Mouse (Mus musculus) left cerebral cortex, postnatal 4 days (tissue): ENCODE results near the gene Olfr1305. TPM values are rescaled to one million over a fixed set of nuclear protein-coding genes. Genes with fewer than 3 reads are reported as not detected.

Source experiments
- DNase-seq: peaks from one replicate; pipeline ENCODE4 v3.0.0-alpha.2; 2022
- intact Hi-C: fragments of 180-260 bp; cut with DNase I; formaldehyde crosslinking; loops from one replicate; pipeline ENCODE4 v1.15.1; 2025
- total RNA-seq, 2 experiments: library from RNA; stranded (reverse); gene quantifications; 2 replicates each; pipeline ENCODE4 v1.2.3; 2021

Olfr1305 gene
- not detected for total RNA-seq

DNA sequence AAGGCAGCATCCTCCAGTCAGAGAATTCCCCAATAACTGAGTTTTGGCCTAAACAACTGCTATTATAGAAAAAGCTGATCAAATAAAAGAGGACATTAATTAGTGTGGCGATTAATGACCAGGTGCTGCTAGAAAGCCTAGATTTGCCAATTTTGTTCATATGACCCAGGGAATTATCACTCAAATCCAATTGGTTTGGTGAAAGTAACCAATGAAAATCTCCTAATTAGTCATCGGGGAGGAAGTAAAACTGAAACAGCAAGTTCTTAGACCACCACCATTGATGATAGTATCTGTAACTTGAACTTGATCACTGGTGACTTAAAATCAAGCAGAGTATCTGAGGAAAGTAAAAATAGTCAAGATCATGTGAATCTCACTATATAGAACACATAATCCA lies at the start of gene Olfr1305:
Gene Olfr1305, minus strand, starts transcription at position 101 of the 400 bp plus-strand sequence.
- intact Hi-C loops = no loop called here
- no peak for DNase-seq

DNA sequence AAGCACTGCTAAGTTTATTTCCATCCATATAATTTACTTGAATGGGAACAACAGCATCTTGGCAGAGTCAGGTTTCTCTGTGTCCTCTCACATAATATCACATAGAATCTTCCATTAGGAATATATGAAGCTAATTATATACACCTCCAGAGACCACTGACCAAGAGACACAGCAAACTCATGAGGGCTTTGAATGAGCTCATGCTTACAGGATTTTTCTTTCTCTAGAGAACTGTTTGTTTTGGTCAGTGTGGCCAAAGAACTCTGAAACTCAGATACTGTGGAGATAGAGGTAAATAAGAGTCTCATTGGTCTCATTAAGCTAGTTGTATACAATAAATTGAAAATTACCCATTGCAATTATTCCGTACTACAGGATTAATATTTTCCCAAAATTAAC lies 39.2 kb upstream of the Olfr1305 start, which contains the start of gene Olfr1306:
Gene Olfr1306, minus strand, starts transcription at position 101 of the 400 bp plus-strand sequence.
- no peak for DNase-seq
- intact Hi-C loops = no loop called here

DNA sequence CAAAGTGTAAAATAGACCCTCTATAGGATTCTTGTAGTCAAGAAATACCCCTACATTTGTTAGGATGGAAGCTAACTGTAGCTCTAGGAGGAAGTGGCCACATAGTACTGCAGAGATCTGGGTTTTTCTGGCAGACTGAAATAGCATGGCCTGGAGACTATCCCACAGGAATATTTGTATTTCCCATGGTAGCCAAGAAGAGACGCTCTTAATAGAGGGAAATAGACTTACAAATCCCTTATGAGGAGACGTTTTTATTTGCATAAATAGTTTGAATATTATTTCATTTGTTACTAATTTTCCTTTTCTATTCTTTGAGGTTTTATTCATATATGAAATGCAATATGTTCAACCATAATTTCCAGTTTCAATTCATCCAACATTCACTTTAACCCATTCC lies 56.7 kb downstream of the Olfr1305 start, which contains the start of gene Olfr1303:
Gene Olfr1303, minus strand, starts transcription at position 101 of the 400 bp plus-strand sequence.
- intact Hi-C loops = no loop called here
- no peak for DNase-seq

Other genes starting within 250 kb of the Olfr1305 start
- not detected for gene Olfr1298, start 227.9 kb downstream of the Olfr1305 start, total RNA-seq
- not detected for gene Olfr1299, start 215.7 kb downstream of the Olfr1305 start, total RNA-seq
- gene Olfr1301, start 126.1 kb downstream of the Olfr1305 start, total RNA-seq = not detected
- gene Olfr1302, start 99.7 kb downstream of the Olfr1305 start, total RNA-seq = not detected
- not detected for gene Olfr1303, start 56.8 kb downstream of the Olfr1305 start, total RNA-seq
- not detected for gene Olfr1306, start 39.1 kb upstream of the Olfr1305 start, total RNA-seq
- gene Olfr1307, start 72.3 kb upstream of the Olfr1305 start, total RNA-seq = under 1 TPM; 0.04 TPM
- gene Olfr1308, start 87.8 kb upstream of the Olfr1305 start, total RNA-seq = not detected
- not detected for gene Olfr1309, start 113.1 kb upstream of the Olfr1305 start, total RNA-seq
- gene Olfr1310, start 135.6 kb upstream of the Olfr1305 start, total RNA-seq = not detected
- not detected for gene Olfr1311, start 147.3 kb upstream of the Olfr1305 start, total RNA-seq
- gene Olfr1312, start 173.1 kb upstream of the Olfr1305 start, total RNA-seq = not detected
- not detected for gene Olfr1313, start 200.7 kb upstream of the Olfr1305 start, total RNA-seq
- not detected for gene Olfr1314, start 219.6 kb upstream of the Olfr1305 start, total RNA-seq
- not detected for gene Olfr1315-ps1, start 238.3 kb upstream of the Olfr1305 start, total RNA-seq